In the genomic region with DNA sequence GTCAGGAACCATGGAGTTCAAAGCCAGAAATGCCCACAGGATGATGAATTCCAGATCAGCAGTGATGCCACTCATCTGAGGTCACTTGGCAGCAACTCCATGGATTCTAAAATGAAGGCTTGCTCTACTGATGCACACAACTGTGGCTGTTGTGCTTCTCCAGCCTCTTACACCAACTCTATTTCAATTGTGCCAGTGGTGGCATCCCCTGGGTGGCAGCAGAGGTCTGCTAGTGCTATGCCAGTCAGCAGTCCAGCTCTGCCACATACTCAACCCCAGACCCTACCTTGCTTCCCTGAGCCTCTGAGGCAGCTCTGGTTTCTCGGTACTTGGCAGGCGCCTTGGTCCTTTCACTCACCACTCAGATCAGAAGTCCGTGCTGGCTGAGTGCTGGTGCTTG, we compare ENCODE assay signal across 10 mouse cellular contexts. TPM values are rescaled to one million over a fixed set of nuclear protein-coding genes. Genes with fewer than 3 reads are reported as not detected.
DNase-seq lines count a peak whose midpoint lies in the region; ATAC-seq and TF ChIP-seq lines count a peak whose summit lies in the region.
"Had no signal": no experiment of that assay in that cellular context is flagged by ENCODE, and none has a peak within 500 bp of the region (broad histone marks: within the 10 kb centered on the region; RNA-seq: fewer than 3 reads in every experiment).

No protein-coding gene starts in this region.

- peak; percentile 37; the same call in 1 of the 2 replicates for ATAC-seq in forebrain, postnatal 0 days
- no peak for ATAC-seq in forebrain, embryonic 15.5 days (replicated peaks)
- ATAC-seq in forebrain, embryonic 11.5 days (replicated peaks; ENCODE audit: low FRiP score) = no peak
- ATAC-seq in inflammation-experienced regulatory T-cells, adult 6 months = no peak

- intact Hi-C loops in left cerebral cortex, postnatal 14 days (cut with DNase I) = loop anchor here (10.0 kb wide), 1 partner anchor 276 kb away; no protein-coding TSS in a partner anchor

- no peak overlapping the region for H3K4me3 ChIP-seq in forebrain, postnatal 0 days (ENCODE audit: low read depth, low read length)
- H3K4me3 ChIP-seq in forebrain, embryonic 15.5 days = no peak overlapping the region
- H3K4me3 ChIP-seq in forebrain, embryonic 11.5 days (ENCODE audit: low read depth, low read length) = no peak overlapping the region
- H3K4me3 ChIP-seq: hindbrain, embryonic 15.5 days; limb, embryonic 12.5 days had no signal

- H3K36me3 ChIP-seq in forebrain, postnatal 0 days (ENCODE audit: insufficient read depth) = no peaks in the 10 kb centered on the region
- no peaks in the 10 kb centered on the region for H3K36me3 ChIP-seq in forebrain, embryonic 15.5 days
- H3K36me3 ChIP-seq in forebrain, embryonic 11.5 days (ENCODE audit: control insufficient read depth, insufficient read depth, low read length) = no peaks in the 10 kb centered on the region
- H3K36me3 ChIP-seq: hindbrain, embryonic 15.5 days; limb, embryonic 12.5 days had no signal

- H3K27ac ChIP-seq in forebrain, postnatal 0 days (ENCODE audit: low read depth, low read length) = no peak overlapping the region
- no peak overlapping the region for H3K27ac ChIP-seq in forebrain, embryonic 15.5 days (replicated peaks)
- H3K27ac ChIP-seq in forebrain, embryonic 11.5 days (ENCODE audit: low read depth, low read length) = no peak overlapping the region
- H3K27ac ChIP-seq: hindbrain, embryonic 15.5 days; limb, embryonic 12.5 days had no signal

- peak; percentile 63 for TF ChIP-seq CTCF in forebrain, postnatal 0 days (IDR thresholded peaks at IDR 0.05; ENCODE audit: low read depth)

- H3K4me2 ChIP-seq in forebrain, postnatal 0 days (ENCODE audit: low read depth) = no peak overlapping the region
- H3K4me2 ChIP-seq in forebrain, embryonic 15.5 days (replicated peaks) = no peak overlapping the region
- no peak overlapping the region for H3K4me2 ChIP-seq in forebrain, embryonic 11.5 days (ENCODE audit: low read depth, low read length, severe bottlenecking)
- H3K4me2 ChIP-seq: hindbrain, embryonic 15.5 days; limb, embryonic 12.5 days had no signal

- H3K9me3 ChIP-seq in forebrain, postnatal 0 days (ENCODE audit: low read length) = no peaks in the 10 kb centered on the region
- no peaks in the 10 kb centered on the region for H3K9me3 ChIP-seq in forebrain, embryonic 15.5 days
- H3K9me3 ChIP-seq in forebrain, embryonic 11.5 days (ENCODE audit: control insufficient read depth, low read length) = no peaks in the 10 kb centered on the region
- H3K9me3 ChIP-seq: hindbrain, embryonic 15.5 days; limb, embryonic 12.5 days had no signal

- H3K4me1 ChIP-seq in forebrain, postnatal 0 days (ENCODE audit: insufficient read depth) = no peaks in the 10 kb centered on the region
- H3K4me1 ChIP-seq in forebrain, embryonic 15.5 days = 0 out of 2 replicates have a peak, but pooled peaks cover 4% of the 10 kb centered on the region
- H3K4me1 ChIP-seq in forebrain, embryonic 11.5 days (replicated peaks; ENCODE audit: control insufficient read depth, insufficient read depth, low read length) = no peaks in the 10 kb centered on the region
- H3K4me1 ChIP-seq: hindbrain, embryonic 15.5 days; limb, embryonic 12.5 days had no signal

- peak; percentile 31 for DNase-seq in forebrain, postnatal 0 days
- DNase-seq in left cerebral cortex, postnatal 14 days (ENCODE audit: low spot score in 2 of 2) = peak; percentile 36 to 37
- DNase-seq in left cerebral cortex, adult 11 months (ENCODE audit: low spot score) = no peak
- DNase-seq in cerebellum, postnatal 14 days = peak; percentile 48 to 62
- peak; percentile 36 for DNase-seq in retina, postnatal 1 day
- no peak for DNase-seq in forebrain, embryonic 11.5 days (ENCODE audit: low spot score)

- no peaks in the 10 kb centered on the region for H3K27me3 ChIP-seq in forebrain, postnatal 0 days (ENCODE audit: insufficient read depth, low read length)
- no peaks in the 10 kb centered on the region for H3K27me3 ChIP-seq in forebrain, embryonic 15.5 days
- H3K27me3 ChIP-seq in forebrain, embryonic 11.5 days (ENCODE audit: control insufficient read depth, insufficient read depth, low read length) = no peaks in the 10 kb centered on the region
- H3K27me3 ChIP-seq: hindbrain, embryonic 15.5 days had no signal

- 79% methylated on average over 3 of the region's 3 CpGs for WGBS in forebrain, postnatal 0 days
- WGBS in forebrain, embryonic 15.5 days = 76% methylated on average over 3 of the region's 3 CpGs
- WGBS in forebrain, embryonic 11.5 days = 85% methylated on average over 3 of the region's 3 CpGs

- H3K9ac ChIP-seq in forebrain, postnatal 0 days = no peak overlapping the region
- no peak overlapping the region for H3K9ac ChIP-seq in forebrain, embryonic 15.5 days (replicated peaks)
- no peak overlapping the region for H3K9ac ChIP-seq in forebrain, embryonic 11.5 days (ENCODE audit: low read length)
- H3K9ac ChIP-seq: hindbrain, embryonic 15.5 days; limb, embryonic 12.5 days had no signal

RNA-seq across cellular contexts. Expression of a gene that starts 25.9 kb away (rescaled TPM):
- total RNA-seq in forebrain, postnatal 0 days (2014; rRNA removed) = 3.9 and 6.7 TPM in 2 replicates
- 3.7 and 4.8 TPM in 2 replicates for polyA plus RNA-seq in forebrain, postnatal 0 days (2015; fragmentation: Nextera tagmentation; extraction: Ambion mirVana)
- polyA plus RNA-seq in forebrain, embryonic 15.5 days (2015; fragmentation: Nextera tagmentation; extraction: Ambion mirVana) = 4.9 and 11.5 TPM in 2 replicates
- total RNA-seq in left cerebral cortex, postnatal 14 days (2021) = 1 to 10 TPM; 3.1 to 3.7 TPM
- 6.4 and 7.0 TPM in 2 replicates for polyA plus RNA-seq in forebrain, embryonic 11.5 days (2014; fragmentation: Nextera tagmentation; extraction: Ambion mirVana)
- 1 to 10 TPM; 1.3 to 2.6 (median 1.4) TPM for polyA plus RNA-seq in inflammation-experienced regulatory T-cells, adult 6 months (2017; shearing (Covaris generic))

Comparison
In these comparisons a context has a peak if more than half of its experiments do, and no peak if none do; other contexts are left out.
1. DNase-seq: peak in forebrain, postnatal 0 days (single experiment), left cerebral cortex, postnatal 14 days (2 of 2), cerebellum, postnatal 14 days (2 of 2) and retina, postnatal 1 day (single experiment); none in left cerebral cortex, adult 11 months (single experiment) and forebrain, embryonic 11.5 days (single experiment).